Mouse (Mus musculus) Patski (cell line): Measurements from ENCODE around the gene Acox2. TPM values are rescaled to one million over a fixed set of nuclear protein-coding genes. Genes with fewer than 3 reads are reported as not detected.
A peak's percentile ranks its signal among the peaks of the same experiment; 100 is the strongest.

ENCODE experiments used
- ATAC-seq: fragments of 100-300 bp; one replicate; pipeline ENCODE4 v1.8.0; 2021
- CTCF ChIA-PET: fragments of 350-600 bp; sonication (Branson Sonifier 250); formaldehyde crosslinking; loops from one replicate; lab custom pipeline; 2022; ENCODE audit warnings: inconsistent platforms; lab: Charles Lee
- POLR2A ChIA-PET: fragments of 350-600 bp; sonication (Branson Sonifier 250); formaldehyde crosslinking; loops from one replicate; lab custom pipeline; 2022; ENCODE audit warnings: antibody characterized with exemption, inconsistent platforms; lab: Charles Lee
- DNase-seq: peaks from one replicate; pipeline ENCODE4 v3.0.0-alpha.2; 2011; ENCODE audit warnings: low read depth, low spot score
- H3K27me3 ChIP-seq: fragments of 371-371 bp; one replicate; pipeline ENCODE4 v1.5.1; 2021
- CTCF ChIP-seq: fragments of 100-300 bp; IDR thresholded peaks from one replicate; pipeline ENCODE4 v1.5.1; 2021
- in situ Hi-C: fragments of 300-500 bp; cut with MboI; formaldehyde crosslinking; loops from 3 replicates; pipeline ENCODE4 v1.11.1; 2018; ENCODE audit warnings: low pct_unique_long_range_greater_than_20kb, mixed read lengths
- polyA plus RNA-seq: library from polyadenylated mRNA; unstranded; gene quantifications from one replicate; pipeline ENCODE4 v1.2.3, GENCODE M21; 2021

Gene Acox2
- polyA plus RNA-seq, 1 experiment from 2014 or later: 0.53 TPM

GRCm38 (mm10) chr14:8206179-8206910 lies 52.8 kb downstream of the Acox2 start:
- ChIA-PET POLR2A (no interaction called here), CTCF (no interaction called here)
- in situ Hi-C loops: loop anchor here (10.0 kb wide), 1 partner anchor 58 kb away; no protein-coding TSS in a partner anchor
- peaks cover 10% of the 10 kb centered on the region for H3K27me3 ChIP-seq
- DNase-seq (no peak), ATAC-seq (no peak)
- TF ChIP-seq CTCF: no peak

- peaks cover 18% of the 10 kb centered on the region for H3K27me3 ChIP-seq
- DNase-seq (no peak), ATAC-seq (no peak)
- ChIA-PET CTCF (interaction anchor here (0.7 kb wide), 1 partner anchor 9 kb away, joined by 3 read pairs; no protein-coding TSS in a partner anchor), POLR2A (no interaction called here)
- no peak for TF ChIP-seq CTCF
- in situ Hi-C loops: loop anchor here (10.0 kb wide), 1 partner anchor 63 kb away; no protein-coding TSS in a partner anchor
Measured at GRCm38 (mm10) chr14:8201715-8202114, 57.4 kb downstream of the Acox2 start.

GRCm38 (mm10) chr14:8200769-8201168 lies 58.4 kb downstream of the Acox2 start:
- H3K27me3 ChIP-seq: peaks cover 18% of the 10 kb centered on the region
- CTCF ChIA-PET: no interaction called here
- in situ Hi-C loops: loop anchor here (10.0 kb wide), 1 partner anchor 64 kb away; no protein-coding TSS in a partner anchor
- TF ChIP-seq CTCF: no peak
- ATAC-seq: no peak
- no peak for DNase-seq
- POLR2A ChIA-PET: no interaction called here

GRCm38 (mm10) chr14:8192727-8193126 lies 66.4 kb downstream of the Acox2 start:
- in situ Hi-C loops: no loop called here
- no peaks in the 10 kb centered on the region for H3K27me3 ChIP-seq
- ATAC-seq (no peak), DNase-seq (no peak)
- CTCF ChIA-PET: interaction anchor here (1.7 kb wide), 1 partner anchor 21 kb away, joined by 4 read pairs; the partner anchor contains the start of gene Kctd6
- no peak for TF ChIP-seq CTCF
- POLR2A ChIA-PET: no interaction called here

GRCm38 (mm10) chr14:8191331-8191965 lies 67.7 kb downstream of the Acox2 start:
- CTCF ChIA-PET: interaction anchor here (1.3 to 1.7 kb wide), 2 partner anchors 12 to 23 kb away, joined by 4 read pairs; partner anchors contain the start of gene Kctd6
- DNase-seq (no peak), ATAC-seq (no peak)
- POLR2A ChIA-PET: interaction anchor here (0.6 kb wide), 1 partner anchor 499 kb away, joined by 8 read pairs; no protein-coding TSS in a partner anchor
- H3K27me3 ChIP-seq: no peaks in the 10 kb centered on the region
- in situ Hi-C loops: no loop called here
- TF ChIP-seq CTCF: no peak

GRCm38 (mm10) chr14:8190556-8190955 lies 68.6 kb downstream of the Acox2 start:
- CTCF ChIA-PET: interaction anchor here (1.3 kb wide), 1 partner anchor 13 kb away, joined by 4 read pairs; no protein-coding TSS in a partner anchor
- ATAC-seq (no peak), DNase-seq (no peak)
- no peaks in the 10 kb centered on the region for H3K27me3 ChIP-seq
- POLR2A ChIA-PET: no interaction called here
- in situ Hi-C loops: no loop called here
- no peak for TF ChIP-seq CTCF

- in situ Hi-C loops: no loop called here
- H3K27me3 ChIP-seq: no peaks in the 10 kb centered on the region
- ATAC-seq (no peak), DNase-seq (no peak)
- CTCF ChIA-PET: no interaction called here
- TF ChIP-seq CTCF: no peak
- POLR2A ChIA-PET: no interaction called here
Measured at GRCm38 (mm10) chr14:8186278-8187045, 72.7 kb downstream of the Acox2 start.

- TF ChIP-seq CTCF: peak; percentile 50
- POLR2A ChIA-PET: no interaction called here
- no peak for ATAC-seq
- no peaks in the 10 kb centered on the region for H3K27me3 ChIP-seq
- CTCF ChIA-PET: no interaction called here
- no peak for DNase-seq
- in situ Hi-C loops: no loop called here
Measured at GRCm38 (mm10) chr14:8183330-8183729, 75.8 kb downstream of the Acox2 start.

GRCm38 (mm10) chr14:8180371-8181035 lies 78.7 kb downstream of the Acox2 start:
- ATAC-seq: no peak
- TF ChIP-seq CTCF: no peak
- CTCF ChIA-PET: no interaction called here
- POLR2A ChIA-PET: no interaction called here
- in situ Hi-C loops: no loop called here
- DNase-seq: no peak
- no peaks in the 10 kb centered on the region for H3K27me3 ChIP-seq

- no peaks in the 10 kb centered on the region for H3K27me3 ChIP-seq
- no peak for TF ChIP-seq CTCF
- ChIA-PET POLR2A (no interaction called here), CTCF (no interaction called here)
- no peak for ATAC-seq
- in situ Hi-C loops: no loop called here
- DNase-seq: no peak
Measured at GRCm38 (mm10) chr14:8176251-8176650, 82.9 kb downstream of the Acox2 start.

Other genes with a start within 250 kb of the Acox2 start
- gene Rpp14, start 179.0 kb downstream of the Acox2 start, polyA plus RNA-seq: 28.7 TPM
- gene Pxk, start 161.1 kb downstream of the Acox2 start, polyA plus RNA-seq: 67.3 TPM
- gene Pdhb, start 86.3 kb downstream of the Acox2 start, polyA plus RNA-seq: 217 TPM
- 43.9 TPM for gene Kctd6, start 45.2 kb downstream of the Acox2 start, polyA plus RNA-seq
- 173 TPM for gene Fam107a, start 58.7 kb upstream of the Acox2 start, polyA plus RNA-seq
- 0.18 TPM for gene Oit1, start 119.4 kb upstream of the Acox2 start, polyA plus RNA-seq